Mouse (Mus musculus) embryo, embryonic 9.5 days (tissue): ENCODE data around the gene Cabp2.
"Not testable (repeated sequence)": the region's sequence is repeated elsewhere in the genome, so short reads cannot be mapped to it uniquely, and the experiment has no call there.

Experiments used
- DNase-seq: peaks from one replicate; pipeline ENCODE4 v3.0.0-alpha.2; 2017; ENCODE audit errors: extremely low spot score

Cabp2 gene

DNA sequence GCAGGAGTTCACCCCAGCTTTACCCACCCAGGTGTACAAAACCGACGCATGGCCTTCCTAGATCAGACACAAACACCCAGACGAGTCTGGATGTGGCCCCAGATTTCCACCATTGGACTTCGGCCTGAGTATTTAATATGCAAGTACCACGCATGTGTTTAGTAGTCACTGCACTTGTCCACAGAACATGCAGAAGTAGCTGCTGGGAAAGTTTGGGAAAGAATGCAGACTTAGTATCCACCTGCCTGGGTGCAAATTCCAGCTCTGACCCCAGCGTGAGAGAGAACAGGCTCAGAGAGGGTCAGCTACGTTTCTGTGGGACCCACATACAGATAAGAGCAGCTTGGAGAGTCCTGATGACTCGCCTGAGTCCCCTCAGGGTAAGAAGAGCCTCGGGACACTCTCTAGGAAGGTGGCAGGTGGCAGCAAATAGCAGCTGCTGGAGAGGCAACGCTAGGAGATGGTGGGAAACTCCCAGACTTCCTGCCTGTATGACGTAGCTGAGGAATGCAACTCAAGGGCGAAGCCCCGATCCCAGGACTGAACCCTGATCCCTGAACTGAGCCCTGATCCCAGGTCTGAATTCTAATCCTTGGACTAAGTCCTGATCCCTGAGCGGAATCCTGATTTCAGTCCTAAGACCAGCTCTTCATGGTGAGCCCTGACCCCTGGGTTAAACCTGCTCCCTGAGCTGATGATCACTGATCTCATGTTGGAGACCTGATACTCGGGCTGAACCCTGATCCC, 25.3 kb upstream of the Cabp2 start:
- no peak for DNase-seq

GRCm38 (mm10) chr19:4056727-4057126, 24.7 kb upstream of the Cabp2 start:
- DNase-seq, result no peak

GRCm38 (mm10) chr19:4057389-4057788, 24.0 kb upstream of the Cabp2 start:
- no peak for DNase-seq

- no peak for DNase-seq
Measured at GRCm38 (mm10) chr19:4057962-4058361, 23.4 kb upstream of the Cabp2 start.

DNA sequence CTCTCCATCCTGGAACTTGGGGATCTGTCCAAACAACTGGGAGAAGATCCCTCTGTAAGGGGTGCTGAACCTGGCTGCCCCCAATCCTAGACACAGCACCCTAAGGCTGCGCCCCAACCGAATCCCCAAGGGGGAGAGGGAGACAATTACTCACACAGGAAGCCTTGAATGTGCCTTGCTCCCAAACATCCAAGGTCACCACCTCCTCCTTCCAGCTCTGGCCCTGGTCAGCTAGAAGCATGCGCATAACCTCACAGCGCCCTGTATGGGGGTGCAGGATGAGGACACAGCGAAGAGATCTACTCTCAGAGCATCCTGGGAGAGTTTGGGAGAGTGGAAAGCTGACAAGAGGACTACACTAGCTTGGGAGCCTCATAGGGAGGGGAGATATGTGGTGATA, 22.8 kb upstream of the Cabp2 start:
- DNase-seq, result no peak

DNA sequence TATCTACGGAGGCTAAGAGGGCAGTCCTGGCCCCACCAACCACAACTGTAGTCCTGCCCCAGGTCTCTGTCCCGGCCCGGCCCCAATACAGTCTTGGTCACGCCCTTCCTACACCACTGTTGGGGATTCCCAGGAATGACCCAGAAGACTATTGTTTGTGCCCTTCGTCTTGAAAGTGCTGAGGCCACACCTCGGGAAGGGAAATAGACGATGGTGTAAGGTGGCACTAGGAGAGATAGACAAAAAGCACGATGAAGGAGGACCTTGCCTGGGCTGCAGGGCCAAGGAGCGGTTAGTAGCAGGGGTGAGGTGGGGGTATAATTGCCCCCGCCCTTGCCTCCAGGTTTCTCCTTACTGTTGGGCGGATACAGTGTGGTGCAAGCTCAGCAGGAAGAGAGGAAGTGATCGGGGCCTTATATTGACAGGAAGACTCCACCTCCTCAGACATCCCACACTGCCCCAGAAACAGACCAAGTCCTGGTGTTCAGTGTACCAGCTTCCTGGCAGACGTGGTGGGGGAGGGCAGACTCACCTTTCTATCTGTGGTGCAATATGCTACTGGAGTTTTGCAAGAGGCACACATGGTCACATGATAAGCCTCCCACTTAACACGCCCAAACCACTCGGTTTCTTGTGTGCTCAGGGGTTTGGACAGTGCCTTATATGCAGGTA, 22.2 kb upstream of the Cabp2 start, which contains the start of gene Gstp3:
TSS of gene Gstp3 (minus strand) at position 501 of the 672 bp plus-strand sequence.
- DNase-seq, result no peak

- not testable (repeated sequence) for DNase-seq
Measured at GRCm38 (mm10) chr19:4060044-4060898, 21.1 kb upstream of the Cabp2 start.

DNA sequence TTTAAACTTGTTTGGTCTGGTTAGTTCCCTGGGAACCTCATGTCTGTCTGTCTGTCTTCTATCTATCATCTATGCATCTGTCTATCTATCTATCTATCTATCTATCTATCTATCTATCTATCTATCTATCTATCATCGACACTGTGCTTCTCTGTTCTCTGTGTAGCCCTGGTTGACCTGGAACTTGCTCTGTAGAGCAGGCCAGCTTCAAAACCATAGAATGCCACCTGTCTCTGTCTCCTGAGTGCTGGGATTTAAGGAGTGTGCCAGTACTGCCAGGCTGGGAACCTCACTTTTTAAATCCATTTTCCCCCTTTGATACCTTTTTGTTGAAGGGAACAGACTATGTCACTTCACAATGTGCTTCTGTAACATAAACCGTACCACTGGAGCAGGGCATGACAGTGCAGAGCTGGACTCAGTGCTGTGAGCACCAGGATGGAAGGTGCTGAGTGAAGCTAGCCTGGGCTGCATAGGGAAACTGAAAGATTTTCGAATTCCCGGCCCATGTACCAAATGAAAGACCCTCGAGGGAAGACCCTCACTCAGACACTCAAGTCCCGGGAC, 20.4 kb upstream of the Cabp2 start:
- DNase-seq, result no peak

GRCm38 (mm10) chr19:4063357-4063756, 18.0 kb upstream of the Cabp2 start:
- DNase-seq, result not testable (repeated sequence)

DNA sequence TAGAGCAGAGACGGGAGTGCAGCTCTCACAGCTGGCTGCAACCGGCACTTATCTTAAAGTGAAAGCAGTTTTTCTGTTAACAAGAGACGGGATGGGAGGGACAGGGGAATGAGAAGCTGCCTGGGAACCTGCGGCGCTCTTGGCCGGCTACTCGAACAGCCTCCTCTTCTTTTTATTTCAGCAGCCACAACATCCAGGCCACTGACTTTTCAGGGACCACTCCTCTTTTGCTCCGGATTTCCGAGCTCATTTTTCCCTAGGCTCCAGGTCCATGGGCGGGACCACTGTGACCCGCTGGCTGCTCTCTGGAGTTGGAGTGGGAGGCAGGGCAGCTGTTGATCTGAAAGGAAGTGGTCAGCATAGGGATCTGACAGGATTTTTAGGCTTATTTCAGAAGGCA, 16.9 kb upstream of the Cabp2 start:
- DNase-seq, result not testable (repeated sequence)

- DNase-seq, result no peak
Measured at GRCm38 (mm10) chr19:4066280-4066679, 15.1 kb upstream of the Cabp2 start.

- DNase-seq, result no peak
Measured at GRCm38 (mm10) chr19:4066877-4067276, 14.5 kb upstream of the Cabp2 start.

DNA sequence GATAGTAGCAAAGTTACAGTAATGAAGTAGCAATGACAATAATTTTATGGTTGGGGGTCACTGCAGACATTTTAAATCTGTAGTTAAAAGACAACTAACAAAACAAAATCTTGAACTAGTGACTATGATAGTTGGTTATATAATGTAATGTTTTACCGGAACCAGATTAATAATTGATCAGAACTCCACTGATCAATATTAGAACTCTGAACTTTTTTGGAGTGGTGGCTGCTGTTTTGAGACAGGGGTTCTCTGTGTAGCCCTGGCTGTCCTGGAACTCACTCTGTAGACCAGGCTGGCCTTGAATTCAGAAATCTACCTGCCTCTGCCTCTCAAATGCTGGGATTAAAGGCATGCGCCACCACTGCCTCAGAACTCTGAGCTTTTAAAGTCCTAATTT, 13.1 kb upstream of the Cabp2 start:
- DNase-seq, result not testable (repeated sequence)

- DNase-seq, result no peak
Measured at GRCm38 (mm10) chr19:4068717-4069410, 12.5 kb upstream of the Cabp2 start.

- no peak for DNase-seq
Measured at GRCm38 (mm10) chr19:4070311-4070710, 11.1 kb upstream of the Cabp2 start.

- no peak for DNase-seq
Measured at GRCm38 (mm10) chr19:4070756-4071155, 10.6 kb upstream of the Cabp2 start.

GRCm38 (mm10) chr19:4071406-4071805, 10.0 kb upstream of the Cabp2 start:
- no peak for DNase-seq

DNA sequence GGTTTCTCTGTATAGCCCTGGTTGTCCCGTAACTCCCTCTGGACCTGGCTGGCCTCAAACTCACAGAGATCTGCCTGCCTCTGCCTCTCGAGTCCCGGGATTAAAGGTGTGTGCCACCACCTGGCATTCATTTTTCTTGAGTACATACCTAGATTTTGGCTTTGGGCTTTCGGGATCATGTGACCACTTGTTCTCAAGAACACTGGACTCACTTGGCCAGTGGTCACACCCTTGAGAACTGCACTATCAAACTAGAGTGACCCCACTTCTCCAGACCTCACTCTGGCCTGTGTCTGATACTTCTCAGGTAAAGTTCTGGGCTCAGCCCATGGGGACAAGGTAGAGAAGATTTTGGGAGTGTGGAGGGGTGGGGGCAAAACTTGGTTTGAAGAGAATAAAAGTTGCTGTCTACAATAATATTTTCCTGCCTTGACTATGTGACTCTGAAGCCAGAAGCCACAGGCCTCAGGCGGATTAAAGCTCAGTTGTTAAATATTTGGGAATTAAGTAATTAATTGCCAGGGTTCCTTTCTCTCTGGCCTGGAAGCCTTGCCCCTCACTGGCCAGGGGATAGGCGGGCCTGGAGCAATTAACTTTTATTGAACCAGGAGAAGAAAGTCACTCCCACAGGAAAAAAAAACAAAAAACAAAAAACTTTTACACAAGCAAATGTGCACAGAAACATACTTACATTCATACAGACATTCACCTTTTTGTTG, 8.5 kb upstream of the Cabp2 start:
- DNase-seq, result no peak

- no peak for DNase-seq
Measured at GRCm38 (mm10) chr19:4075531-4075930, 5.8 kb upstream of the Cabp2 start.

DNA sequence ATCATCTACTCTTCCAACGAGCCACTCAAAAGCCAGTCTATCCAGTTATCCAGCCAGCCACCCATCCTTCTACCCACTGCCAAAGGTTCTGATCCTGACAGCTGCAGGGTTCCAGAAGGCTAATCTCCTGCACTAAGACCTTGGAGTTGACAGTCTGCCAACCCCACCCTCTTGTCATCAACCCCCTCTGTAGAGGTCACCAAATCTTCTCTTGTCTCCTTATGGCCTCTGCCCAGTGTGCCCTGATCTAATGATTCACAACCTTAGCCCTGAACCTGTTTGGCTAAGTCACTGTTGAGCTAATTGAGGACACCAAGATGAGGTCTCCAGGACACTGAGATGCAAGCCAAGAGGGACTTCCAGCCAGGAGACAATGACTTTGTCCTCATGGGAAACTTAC, 1.8 kb upstream of the Cabp2 start:
- DNase-seq, result no peak

DNA sequence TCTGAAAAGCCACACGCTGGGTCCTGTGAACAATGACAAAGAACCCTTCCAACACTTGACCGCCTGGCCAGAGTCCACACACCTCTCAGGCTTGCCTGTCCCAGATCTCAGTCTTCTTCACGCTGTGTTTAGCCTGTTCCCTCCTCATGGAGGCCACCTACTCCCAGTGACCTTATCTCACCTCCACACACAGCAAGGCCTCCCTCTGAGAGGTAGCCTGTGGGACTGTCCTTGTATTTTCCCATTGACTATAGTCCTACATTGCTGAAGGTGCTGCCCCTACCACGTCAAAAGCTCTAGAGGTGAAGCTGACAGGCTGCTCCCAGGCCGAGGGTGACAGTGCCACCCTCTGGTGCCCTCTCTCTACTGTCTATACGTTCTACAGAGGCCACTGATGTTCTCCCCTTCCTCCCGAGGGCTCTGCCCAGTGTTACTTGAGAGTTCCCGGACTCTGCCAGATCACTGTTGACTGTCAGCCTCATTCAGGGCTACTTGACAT, 818 bp upstream of the Cabp2 start:
- DNase-seq, result no peak
